Mouse (Mus musculus): Measurements from ENCODE around the gene Jade1. TPM values are rescaled to one million over a fixed set of nuclear protein-coding genes. Genes with fewer than 3 reads are reported as not detected.

Jade1 gene
- polyA plus RNA-seq, 1 experiment from 2014 or later, result 8.0 TPM

GRCm38 (mm10) chr3:41523006-41523375, 32.5 kb upstream of the Jade1 start:
- Histone ChIP-seq H3K9ac (no peak overlapping the region), H3K27me3 (no peaks in the 10 kb centered on the region), H3K27ac (replicated peaks) (no peak overlapping the region), H3K4me2 (0 out of 2 replicates have a peak overlapping the region, but pooled peaks have one; percentile 18), H3K4me3 (replicated peaks) (no peak overlapping the region), H3K36me3 (replicated peaks) (no peaks in the 10 kb centered on the region), H3K4me1 (replicated peaks) (peaks cover 7% of the 10 kb centered on the region), H3K9me3 (replicated peaks) (no peaks in the 10 kb centered on the region)
- no peak for ATAC-seq (ENCODE audit: insufficient read depth)
- 26% methylated on average over 2 of the region's 2 CpGs for WGBS (ENCODE audit: insufficient replicate concordance)

- 75% methylated on average over 4 of the region's 4 CpGs for WGBS (ENCODE audit: insufficient replicate concordance)
- H3K27me3 ChIP-seq, result no peaks in the 10 kb centered on the region
- ATAC-seq (ENCODE audit: insufficient read depth), result no peak
- H3K4me2 ChIP-seq, result no peak overlapping the region
- no peak overlapping the region for H3K4me3 ChIP-seq (replicated peaks)
- no peak overlapping the region for H3K27ac ChIP-seq (replicated peaks)
- peaks cover 7% of the 10 kb centered on the region for H3K4me1 ChIP-seq (replicated peaks)
- no peaks in the 10 kb centered on the region for H3K9me3 ChIP-seq (replicated peaks)
- no peak overlapping the region for H3K9ac ChIP-seq
- H3K36me3 ChIP-seq (replicated peaks), result no peaks in the 10 kb centered on the region
These were observed 32.1 kb upstream of the Jade1 start for GRCm38 (mm10) chr3:41523460-41523859.

GRCm38 (mm10) chr3:41528291-41528969, 27.1 kb upstream of the Jade1 start:
- no peak for ATAC-seq (ENCODE audit: insufficient read depth)

DNA sequence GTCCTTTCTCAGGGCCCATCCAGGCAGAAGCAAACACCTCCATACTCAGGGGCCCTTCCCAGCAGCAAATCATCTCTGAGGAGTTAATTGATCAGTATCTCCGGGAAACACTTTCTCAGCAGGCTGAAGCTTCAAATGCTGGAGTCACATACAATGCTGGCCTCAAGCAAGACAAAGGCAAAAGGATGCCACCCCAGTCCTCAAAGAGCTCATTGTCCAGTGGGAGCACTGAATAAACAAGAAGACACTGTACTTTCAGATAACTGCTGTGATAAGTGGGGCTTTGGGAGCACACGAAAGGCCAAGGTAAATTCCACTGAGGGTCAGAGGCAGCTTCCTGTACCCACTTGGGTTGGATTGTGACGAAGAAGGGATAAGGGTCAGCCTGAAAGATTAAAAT, 25.4 kb upstream of the Jade1 start:
- H3K27me3 ChIP-seq, result no peaks in the 10 kb centered on the region
- H3K4me1 ChIP-seq (replicated peaks), result no peaks in the 10 kb centered on the region
- H3K4me2 ChIP-seq, result no peak overlapping the region
- no peak overlapping the region for H3K9ac ChIP-seq
- H3K36me3 ChIP-seq (replicated peaks), result no peaks in the 10 kb centered on the region
- WGBS (ENCODE audit: insufficient replicate concordance), result 51% methylated on average over 3 of the region's 3 CpGs
- no peak overlapping the region for H3K27ac ChIP-seq (replicated peaks)
- ATAC-seq (ENCODE audit: insufficient read depth), result no peak
- no peaks in the 10 kb centered on the region for H3K9me3 ChIP-seq (replicated peaks)
- no peak overlapping the region for H3K4me3 ChIP-seq (replicated peaks)

More at GRCm38 (mm10) chr3:41528291-41528969, 27.1 kb upstream of the Jade1 start:
- Histone ChIP-seq H3K9ac (no peak overlapping the region), H3K9me3 (replicated peaks) (no peaks in the 10 kb centered on the region), H3K4me3 (replicated peaks) (no peak overlapping the region), H3K4me1 (replicated peaks) (no peaks in the 10 kb centered on the region), H3K4me2 (no peak overlapping the region), H3K27me3 (no peaks in the 10 kb centered on the region), H3K36me3 (replicated peaks) (no peaks in the 10 kb centered on the region), H3K27ac (replicated peaks) (no peak overlapping the region)
- 77% methylated on average over 2 of the region's 2 CpGs for WGBS (ENCODE audit: insufficient replicate concordance)

- H3K4me2 ChIP-seq, result no peak overlapping the region
- no peak for ATAC-seq (ENCODE audit: insufficient read depth)
- 32% methylated on average over 8 of the region's 8 CpGs for WGBS (ENCODE audit: insufficient replicate concordance)
These were observed 24.0 kb upstream of the Jade1 start for GRCm38 (mm10) chr3:41531541-41531940.

GRCm38 (mm10) chr3:41532109-41532508, 23.4 kb upstream of the Jade1 start:
- no peaks in the 10 kb centered on the region for H3K36me3 ChIP-seq (replicated peaks)
- H3K9ac ChIP-seq, result no peak overlapping the region
- no peaks in the 10 kb centered on the region for H3K9me3 ChIP-seq (replicated peaks)
- H3K4me1 ChIP-seq (replicated peaks), result no peaks in the 10 kb centered on the region
- WGBS (ENCODE audit: insufficient replicate concordance), result 76% methylated on average over 12 of the region's 12 CpGs
- H3K27ac ChIP-seq (replicated peaks), result no peak overlapping the region
- no peak overlapping the region for H3K4me2 ChIP-seq
- H3K4me3 ChIP-seq (replicated peaks), result no peak overlapping the region
- ATAC-seq (ENCODE audit: insufficient read depth), result no peak
- no peaks in the 10 kb centered on the region for H3K27me3 ChIP-seq

More at GRCm38 (mm10) chr3:41531541-41531940, 24.0 kb upstream of the Jade1 start:
- no peak overlapping the region for H3K27ac ChIP-seq (replicated peaks)
- H3K9me3 ChIP-seq (replicated peaks), result no peaks in the 10 kb centered on the region
- no peaks in the 10 kb centered on the region for H3K4me1 ChIP-seq (replicated peaks)
- no peak overlapping the region for H3K9ac ChIP-seq
- H3K27me3 ChIP-seq, result no peaks in the 10 kb centered on the region
- no peak overlapping the region for H3K4me3 ChIP-seq (replicated peaks)
- H3K36me3 ChIP-seq (replicated peaks), result no peaks in the 10 kb centered on the region

DNA sequence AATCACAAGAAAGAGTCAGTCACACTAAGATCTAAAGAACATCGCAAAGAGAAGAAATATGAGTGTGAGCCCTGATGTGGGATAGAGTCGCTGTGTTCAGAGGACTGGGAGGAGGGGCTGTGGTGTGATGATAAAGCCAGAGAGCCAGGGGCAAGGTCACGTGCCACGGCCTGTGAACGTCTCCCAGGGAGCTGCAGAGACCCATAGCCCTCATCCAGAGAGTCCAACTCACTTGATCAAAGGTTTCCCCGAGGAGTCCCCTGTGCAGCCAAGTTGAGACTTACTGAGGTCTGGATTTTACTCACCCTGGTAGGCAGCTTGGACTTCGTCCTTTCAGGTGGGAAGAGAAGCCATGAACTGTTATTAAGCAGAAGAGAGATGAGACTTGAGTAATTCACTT, 21.9 kb upstream of the Jade1 start:
- no peaks in the 10 kb centered on the region for H3K4me1 ChIP-seq (replicated peaks)
- no peak for ATAC-seq (ENCODE audit: insufficient read depth)
- no peaks in the 10 kb centered on the region for H3K36me3 ChIP-seq (replicated peaks)
- no peak overlapping the region for H3K27ac ChIP-seq (replicated peaks)
- H3K4me2 ChIP-seq, result no peak overlapping the region
- H3K9ac ChIP-seq, result no peak overlapping the region
- H3K9me3 ChIP-seq (replicated peaks), result no peaks in the 10 kb centered on the region
- WGBS (ENCODE audit: insufficient replicate concordance), result 41% methylated on average over 7 of the region's 7 CpGs
- no peaks in the 10 kb centered on the region for H3K27me3 ChIP-seq
- no peak overlapping the region for H3K4me3 ChIP-seq (replicated peaks)

DNA sequence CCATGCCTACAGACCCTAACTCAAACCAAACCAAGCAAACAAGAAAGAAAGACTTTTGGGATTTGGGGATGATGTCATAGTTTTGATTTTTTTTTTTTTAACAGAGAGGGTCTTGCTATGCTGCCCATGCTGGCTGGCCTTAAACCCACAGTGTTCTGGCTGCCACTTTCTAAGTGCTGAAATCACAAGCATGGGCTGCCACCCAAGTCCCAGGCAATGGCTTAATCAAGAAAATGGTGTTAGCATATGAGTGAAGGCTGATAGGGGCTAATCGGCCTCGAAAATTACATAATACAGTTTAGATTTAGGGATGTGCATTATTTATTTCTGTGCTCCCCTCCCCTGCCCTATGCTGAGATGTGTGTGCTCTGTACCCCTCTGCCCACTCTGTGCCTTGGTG, 17.6 kb upstream of the Jade1 start:
- Histone ChIP-seq H3K4me3 (replicated peaks) (no peak overlapping the region), H3K27me3 (no peaks in the 10 kb centered on the region), H3K9ac (no peak overlapping the region), H3K36me3 (replicated peaks) (no peaks in the 10 kb centered on the region), H3K4me2 (no peak overlapping the region), H3K9me3 (replicated peaks) (no peaks in the 10 kb centered on the region), H3K4me1 (replicated peaks) (no peaks in the 10 kb centered on the region), H3K27ac (replicated peaks) (no peak overlapping the region)
- 55% methylated on average over 2 of the region's 2 CpGs for WGBS (ENCODE audit: insufficient replicate concordance)
- ATAC-seq (ENCODE audit: insufficient read depth), result no peak

GRCm38 (mm10) chr3:41541313-41541712, 14.2 kb upstream of the Jade1 start:
- ATAC-seq (ENCODE audit: insufficient read depth), result no peak
- no peak overlapping the region for H3K4me3 ChIP-seq (replicated peaks)

GRCm38 (mm10) chr3:41544451-41544850, 11.1 kb upstream of the Jade1 start:
- H3K9me3 ChIP-seq (replicated peaks), result no peaks in the 10 kb centered on the region
- H3K4me1 ChIP-seq (replicated peaks), result 0 out of 2 replicates have a peak, but pooled peaks cover 3% of the 10 kb centered on the region
- ATAC-seq (ENCODE audit: insufficient read depth), result no peak
- H3K36me3 ChIP-seq (replicated peaks), result no peaks in the 10 kb centered on the region
- H3K27me3 ChIP-seq, result no peaks in the 10 kb centered on the region
- H3K27ac ChIP-seq (replicated peaks), result no peak overlapping the region
- H3K4me2 ChIP-seq, result no peak overlapping the region
- WGBS (ENCODE audit: insufficient replicate concordance), result 64% methylated on average over 7 of the region's 7 CpGs
- H3K4me3 ChIP-seq (replicated peaks), result no peak overlapping the region
- no peak overlapping the region for H3K9ac ChIP-seq

More at GRCm38 (mm10) chr3:41541313-41541712, 14.2 kb upstream of the Jade1 start:
- Histone ChIP-seq H3K9me3 (replicated peaks) (no peaks in the 10 kb centered on the region), H3K36me3 (replicated peaks) (no peaks in the 10 kb centered on the region), H3K9ac (no peak overlapping the region), H3K4me1 (replicated peaks) (no peaks in the 10 kb centered on the region), H3K27ac (replicated peaks) (no peak overlapping the region), H3K27me3 (no peaks in the 10 kb centered on the region), H3K4me2 (no peak overlapping the region)
- WGBS (ENCODE audit: insufficient replicate concordance), result 62% methylated on average over 3 of the region's 3 CpGs

GRCm38 (mm10) chr3:41547289-41547688, 8.2 kb upstream of the Jade1 start:
- no peak overlapping the region for H3K9ac ChIP-seq
- no peaks in the 10 kb centered on the region for H3K27me3 ChIP-seq
- no peaks in the 10 kb centered on the region for H3K36me3 ChIP-seq (replicated peaks)
- ATAC-seq (ENCODE audit: insufficient read depth), result no peak
- no peaks in the 10 kb centered on the region for H3K9me3 ChIP-seq (replicated peaks)
- 67% methylated on average over 5 of the region's 5 CpGs for WGBS (ENCODE audit: insufficient replicate concordance)
- H3K4me1 ChIP-seq (replicated peaks), result peaks cover 14% of the 10 kb centered on the region
- H3K4me3 ChIP-seq (replicated peaks), result no peak overlapping the region
- no peak overlapping the region for H3K4me2 ChIP-seq
- H3K27ac ChIP-seq (replicated peaks), result no peak overlapping the region

DNA sequence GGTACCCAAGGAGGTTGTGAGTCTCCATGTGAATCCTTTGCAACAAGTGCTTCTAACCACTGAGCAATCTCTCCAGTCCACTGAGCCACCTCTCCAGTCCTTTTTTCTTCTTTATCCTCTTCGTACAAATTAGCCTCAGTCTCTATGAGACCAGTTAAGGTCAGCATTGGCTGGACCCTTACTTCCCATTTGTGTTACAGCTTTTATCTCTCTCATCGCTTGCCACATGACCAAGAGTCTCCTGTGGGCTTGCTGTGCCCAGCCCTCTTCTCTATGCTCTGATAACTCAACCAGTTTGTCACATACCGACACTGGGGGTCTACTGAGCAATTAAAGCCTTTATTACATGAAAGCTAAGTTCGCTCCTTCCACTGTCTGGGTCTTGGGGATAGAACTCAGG, 7.3 kb upstream of the Jade1 start:
- H3K4me2 ChIP-seq, result no peak overlapping the region
- 46% methylated on average over 4 of the region's 4 CpGs for WGBS (ENCODE audit: insufficient replicate concordance)

More for the DNA sequence above, 7.3 kb upstream of the Jade1 start:
- H3K9me3 ChIP-seq (replicated peaks), result no peaks in the 10 kb centered on the region
- no peak overlapping the region for H3K4me3 ChIP-seq (replicated peaks)
- no peak overlapping the region for H3K27ac ChIP-seq (replicated peaks)
- H3K36me3 ChIP-seq (replicated peaks), result no peaks in the 10 kb centered on the region
- H3K9ac ChIP-seq, result no peak overlapping the region
- ATAC-seq (ENCODE audit: insufficient read depth), result no peak
- H3K4me1 ChIP-seq (replicated peaks), result peaks cover 24% of the 10 kb centered on the region
- no peaks in the 10 kb centered on the region for H3K27me3 ChIP-seq

All from liver, embryonic 15.5 days (tissue).